Mouse (Mus musculus) hindbrain, postnatal 0 days (tissue): ENCODE measurements around the gene Flot1. TPM values are rescaled to one million over a fixed set of nuclear protein-coding genes. Genes with fewer than 3 reads are reported as not detected.

ENCODE experiments used
- ATAC-seq: fragments of 200-750 bp; cut with Nextera tagmentation; 2 replicates; pipeline ENCODE4 v1.8.0; 2017; ENCODE audit warnings: mild to moderate bottlenecking, moderate TSS enrichment, moderate library complexity
- DNase-seq: peaks from one replicate; pipeline ENCODE4 v3.0.0-alpha.2; 2015; ENCODE audit warnings: low spot score
- H3K27ac ChIP-seq: fragments of 300-500 bp; sonication (generic); 2 replicates; pipeline ENCODE4 v1.5.1; 2014; ENCODE audit warnings: mild to moderate bottlenecking
- H3K27me3 ChIP-seq: fragments of 300-500 bp; sonication (generic); 2 replicates; pipeline ENCODE4 v1.6.1; 2014; ENCODE audit warnings: low read length, mixed read lengths; ENCODE audit not compliant: insufficient read depth
- H3K36me3 ChIP-seq: fragments of 300-500 bp; sonication (generic); 2 replicates; pipeline ENCODE4 v1.6.1; 2014; ENCODE audit warnings: low read length, mixed read lengths; ENCODE audit not compliant: insufficient read depth
- H3K4me1 ChIP-seq: fragments of 300-500 bp; sonication (generic); 2 replicates; pipeline ENCODE4 v1.6.1; 2014; ENCODE audit warnings: antibody characterized with exemption, low read length, mixed read lengths; ENCODE audit not compliant: insufficient read depth
- H3K4me2 ChIP-seq: fragments of 300-500 bp; sonication (generic); 2 replicates; pipeline ENCODE4 v1.6.1; 2014; ENCODE audit warnings: low read depth, mild to moderate bottlenecking, low read length, moderate library complexity, mixed read lengths
- H3K4me3 ChIP-seq: fragments of 300-500 bp; sonication (generic); 2 replicates; pipeline ENCODE4 v1.5.1; 2014; ENCODE audit warnings: low read length
- H3K9ac ChIP-seq: fragments of 300-500 bp; sonication (generic); replicated peaks from 2 replicates; pipeline ENCODE4 v1.6.1; 2014; ENCODE audit warnings: mild to moderate bottlenecking, low read length, moderate library complexity, mixed read lengths
- H3K9me3 ChIP-seq: fragments of 300-500 bp; sonication (generic); 2 replicates; pipeline ENCODE4 v1.6.1; 2016; ENCODE audit warnings: low read length, mixed read lengths
- CTCF ChIP-seq: IDR thresholded peaks from 2 replicates; pipeline ENCODE4 v1.5.1; 2016; ENCODE audit warnings: antibody characterized with exemption, control low read depth, low read depth
- WGBS: fragments of 180-500 bp; shearing (Covaris S2); extraction: QIAGEN DNeasy Blood & Tissue Kit; methylation state at CpG from one replicate; pipeline ENCODE4 v1.1.7; 2014; 5-methylcytosine and 5-hydroxymethylcytosine counted together
- polyA plus RNA-seq: library from polyadenylated mRNA; unstranded; fragments of >200 nt; fragmentation: Nextera tagmentation; extraction: Ambion mirVana; gene quantifications from 2 replicates; pipeline ENCODE4 v1.2.1, GENCODE M21; 2015
- total RNA-seq: library from RNA; depleted of rRNA; stranded (reverse); fragments of >200 nt; gene quantifications from 2 replicates; pipeline ENCODE4 v1.2.3, GENCODE M21; 2014

Flot1 gene
- total and polyA plus RNA-seq, 2 experiments from 2014 or later = 142 to 162 TPM

- Histone ChIP-seq H3K27ac (no peak overlapping the region), H3K36me3 (0 out of 2 replicates have a peak, but pooled peaks cover 5% of the 10 kb centered on the region), H3K9ac (no peak overlapping the region), H3K4me2 (no peak overlapping the region), H3K9me3 (no peaks in the 10 kb centered on the region), H3K4me3 (no peak overlapping the region), H3K27me3 (no peaks in the 10 kb centered on the region), H3K4me1 (peaks cover 4% of the 10 kb centered on the region)
- no peak for TF ChIP-seq CTCF
- ATAC-seq (no peak), DNase-seq (no peak)
- 92% methylated on average over 13 of the region's 13 CpGs for WGBS
Measured at GRCm38 (mm10) chr17:35825109-35825850, 2.2 kb downstream of the Flot1 start.

- peaks cover 20% of the 10 kb centered on the region for H3K36me3 ChIP-seq
- no peaks in the 10 kb centered on the region for H3K27me3 ChIP-seq
- no peak overlapping the region for H3K9ac ChIP-seq
- no peak overlapping the region for H3K27ac ChIP-seq
- TF ChIP-seq CTCF = peak; percentile 91
- peaks cover under 1% of the 10 kb centered on the region; the same call in 1 of the 2 replicates for H3K4me1 ChIP-seq
- peak; percentile 52 for ATAC-seq
- 3% methylated on average over 21 of the region's 21 CpGs for WGBS
- no peaks in the 10 kb centered on the region for H3K9me3 ChIP-seq
- H3K4me2 ChIP-seq = no peak overlapping the region
- no peak overlapping the region for H3K4me3 ChIP-seq
- DNase-seq = peak; percentile 87
Measured at GRCm38 (mm10) chr17:35829737-35830136, 6.7 kb downstream of the Flot1 start.

- TF ChIP-seq CTCF = no peak
- Histone ChIP-seq H3K4me3 (no peak overlapping the region), H3K4me1 (peaks cover 13% of the 10 kb centered on the region; the same call in 1 of the 2 replicates), H3K27me3 (no peaks in the 10 kb centered on the region), H3K9me3 (no peaks in the 10 kb centered on the region), H3K36me3 (peaks cover 28% of the 10 kb centered on the region), H3K4me2 (no peak overlapping the region), H3K9ac (no peak overlapping the region), H3K27ac (no peak overlapping the region)
- DNase-seq (peak; percentile 30), ATAC-seq (no peak)
- 66% methylated on average over 8 of the region's 8 CpGs for WGBS
Measured at GRCm38 (mm10) chr17:35832400-35833238, 9.6 kb downstream of the Flot1 start.

GRCm38 (mm10) chr17:35833239-35833751 lies 10.3 kb downstream of the Flot1 start:
- DNase-seq (peak; percentile 27), ATAC-seq (no peak)
- Histone ChIP-seq H3K36me3 (peaks cover 28% of the 10 kb centered on the region), H3K4me1 (peaks cover 13% of the 10 kb centered on the region; the same call in 1 of the 2 replicates), H3K4me2 (no peak overlapping the region), H3K27me3 (no peaks in the 10 kb centered on the region), H3K4me3 (no peak overlapping the region), H3K9ac (no peak overlapping the region), H3K9me3 (no peaks in the 10 kb centered on the region), H3K27ac (no peak overlapping the region)
- TF ChIP-seq CTCF = no peak
- 20% methylated on average over 5 of the region's 5 CpGs for WGBS

GRCm38 (mm10) chr17:35833894-35834293 lies 10.9 kb downstream of the Flot1 start:
- Histone ChIP-seq H3K4me2 (no peak overlapping the region), H3K9ac (no peak overlapping the region), H3K9me3 (no peaks in the 10 kb centered on the region), H3K4me3 (no peak overlapping the region), H3K27ac (no peak overlapping the region), H3K36me3 (peaks cover 28% of the 10 kb centered on the region), H3K4me1 (peaks cover 13% of the 10 kb centered on the region; the same call in 1 of the 2 replicates), H3K27me3 (no peaks in the 10 kb centered on the region)
- no peak for TF ChIP-seq CTCF
- no peak for DNase-seq
- no peak for ATAC-seq
- WGBS = 55% methylated on average over 5 of the region's 5 CpGs

- Histone ChIP-seq H3K4me1 (peaks cover 13% of the 10 kb centered on the region; the same call in 1 of the 2 replicates), H3K4me3 (peak overlapping the region; percentile 82), H3K27ac (no peak overlapping the region), H3K9me3 (no peaks in the 10 kb centered on the region), H3K36me3 (peaks cover 28% of the 10 kb centered on the region), H3K27me3 (no peaks in the 10 kb centered on the region), H3K9ac (no peak overlapping the region), H3K4me2 (peak overlapping the region; percentile 88)
- TF ChIP-seq CTCF = peak; percentile 45
- ATAC-seq (no peak), DNase-seq (peak; percentile 54)
- WGBS = 57% methylated on average over 26 of the region's 26 CpGs
Measured at GRCm38 (mm10) chr17:35834696-35835422, 11.8 kb downstream of the Flot1 start.
